In genomic region chr11:36549398-36550139, GRCm38 (mm10) we compare ENCODE assay signal across 16 mouse cellular contexts.
DNase-seq lines count a peak whose midpoint lies in the region; ATAC-seq lines count a peak whose summit lies in the region.
"Had no signal": no experiment of that assay in that cellular context is flagged by ENCODE, and none has a peak within 500 bp of the region (broad histone marks: within the 10 kb centered on the region; RNA-seq: fewer than 3 reads in every experiment).

No protein-coding gene starts in this region.

- ATAC-seq in forebrain, embryonic 15.5 days (replicated peaks), result no peak
- peak; percentile 42 for ATAC-seq in forebrain, embryonic 16.5 days
- ATAC-seq in midbrain, embryonic 11.5 days (ENCODE audit: low FRiP score), result peak; percentile 51; the same call in 1 of the 2 replicates
- ATAC-seq: inflammation-experienced regulatory T-cells, adult 6 months; Patski had no signal

- H3K4me3 ChIP-seq in forebrain, embryonic 10.5 days, result no peak overlapping the region
- no peak overlapping the region for H3K4me3 ChIP-seq in forebrain, embryonic 15.5 days
- H3K4me3 ChIP-seq in forebrain, embryonic 16.5 days (replicated peaks; ENCODE audit: low read length), result no peak overlapping the region
- no peak overlapping the region for H3K4me3 ChIP-seq in midbrain, embryonic 11.5 days (ENCODE audit: low read depth, low read length)
- H3K4me3 ChIP-seq: heart, embryonic 15.5 days had no signal

- no peak for DNase-seq in forebrain, embryonic 10.5 days (ENCODE audit: extremely low spot score, low spot score)
- DNase-seq in Muller cell, postnatal 12 days (ENCODE audit: inconsistent ontology term), result peak; percentile 9
- no peak for DNase-seq in midbrain, embryonic 11.5 days (ENCODE audit: low spot score, missing footprints)
- DNase-seq in cerebellum, postnatal 36 days, result no peak
- no peak for DNase-seq in right cerebral cortex, adult 2 months (ENCODE audit: low spot score in 2 of 2)
- no peak for DNase-seq in adrenal gland, adult (ENCODE audit: inconsistent age in 2 of 2, low spot score in 1 of 2)
- DNase-seq: cerebellum, adult 18-20 months; gastrocnemius, postnatal 14 days; left cerebral cortex, postnatal 4 days; lung, postnatal 4 days had no signal

- no peak overlapping the region for H3K4me2 ChIP-seq in forebrain, embryonic 15.5 days (replicated peaks)
- no peak overlapping the region for H3K4me2 ChIP-seq in forebrain, embryonic 16.5 days (ENCODE audit: low read length)
- no peak overlapping the region for H3K4me2 ChIP-seq in midbrain, embryonic 11.5 days
- H3K4me2 ChIP-seq: heart, embryonic 15.5 days had no signal

- peak overlapping the region; percentile 48; the same call in 1 of the 2 replicates for H3K27ac ChIP-seq in forebrain, embryonic 10.5 days
- H3K27ac ChIP-seq in forebrain, embryonic 15.5 days (replicated peaks), result no peak overlapping the region; the same call in 1 of the 2 replicates
- H3K27ac ChIP-seq in forebrain, embryonic 16.5 days (ENCODE audit: low read length), result no peak overlapping the region
- peak overlapping the region; percentile 30; the same call in 1 of the 2 replicates for H3K27ac ChIP-seq in midbrain, embryonic 11.5 days (ENCODE audit: low read depth, low read length)
- H3K27ac ChIP-seq: heart, embryonic 15.5 days; kidney, postnatal 0 days had no signal

- H3K27me3 ChIP-seq in forebrain, embryonic 10.5 days (ENCODE audit: poor library complexity, severe bottlenecking), result no peaks in the 10 kb centered on the region
- H3K27me3 ChIP-seq in forebrain, embryonic 15.5 days, result no peaks in the 10 kb centered on the region
- no peaks in the 10 kb centered on the region for H3K27me3 ChIP-seq in forebrain, embryonic 16.5 days (replicated peaks; ENCODE audit: control insufficient read depth, insufficient read depth, low read length)
- no peaks in the 10 kb centered on the region for H3K27me3 ChIP-seq in midbrain, embryonic 11.5 days (ENCODE audit: control insufficient read depth, insufficient read depth, low read length)
- H3K27me3 ChIP-seq: heart, embryonic 15.5 days had no signal

- no peaks in the 10 kb centered on the region for H3K9me3 ChIP-seq in forebrain, embryonic 10.5 days
- H3K9me3 ChIP-seq in forebrain, embryonic 15.5 days, result no peaks in the 10 kb centered on the region
- H3K9me3 ChIP-seq in forebrain, embryonic 16.5 days (ENCODE audit: control insufficient read depth, low read length), result no peaks in the 10 kb centered on the region
- H3K9me3 ChIP-seq in midbrain, embryonic 11.5 days (ENCODE audit: control insufficient read depth, low read length), result no peaks in the 10 kb centered on the region
- H3K9me3 ChIP-seq: heart, embryonic 15.5 days had no signal

- no peak overlapping the region for H3K9ac ChIP-seq in forebrain, embryonic 15.5 days (replicated peaks)
- H3K9ac ChIP-seq in forebrain, embryonic 16.5 days (replicated peaks; ENCODE audit: low read depth, low read length), result no peak overlapping the region
- 0 out of 2 replicates have a peak overlapping the region, but pooled peaks have one; percentile 20 for H3K9ac ChIP-seq in midbrain, embryonic 11.5 days (ENCODE audit: low read length)
- H3K9ac ChIP-seq: heart, embryonic 15.5 days had no signal

- WGBS in forebrain, embryonic 10.5 days, result 76% methylated on average over 11 of the region's 11 CpGs
- WGBS in forebrain, embryonic 15.5 days, result 36% methylated on average over 11 of the region's 11 CpGs
- WGBS in forebrain, embryonic 16.5 days, result 38% methylated on average over 11 of the region's 11 CpGs
- 55% methylated on average over 11 of the region's 11 CpGs for WGBS in midbrain, embryonic 11.5 days

- peaks cover 48% of the 10 kb centered on the region for H3K4me1 ChIP-seq in forebrain, embryonic 10.5 days
- H3K4me1 ChIP-seq in forebrain, embryonic 15.5 days, result peaks cover 27% of the 10 kb centered on the region
- peaks cover 18% of the 10 kb centered on the region for H3K4me1 ChIP-seq in forebrain, embryonic 16.5 days (replicated peaks; ENCODE audit: control insufficient read depth, insufficient read depth, low read length)
- peaks cover 29% of the 10 kb centered on the region for H3K4me1 ChIP-seq in midbrain, embryonic 11.5 days (ENCODE audit: control insufficient read depth, insufficient read depth, low read length)
- H3K4me1 ChIP-seq: heart, embryonic 15.5 days had no signal

- H3K36me3 ChIP-seq in forebrain, embryonic 10.5 days (replicated peaks), result no peaks in the 10 kb centered on the region
- no peaks in the 10 kb centered on the region for H3K36me3 ChIP-seq in forebrain, embryonic 15.5 days
- H3K36me3 ChIP-seq in forebrain, embryonic 16.5 days (ENCODE audit: control insufficient read depth, insufficient read depth), result no peaks in the 10 kb centered on the region
- no peaks in the 10 kb centered on the region for H3K36me3 ChIP-seq in midbrain, embryonic 11.5 days (ENCODE audit: control insufficient read depth, insufficient read depth, low read length)
- H3K36me3 ChIP-seq: heart, embryonic 15.5 days had no signal

Comparison
In these comparisons a context has a peak if more than half of its experiments do, and no peak if none do; other contexts are left out.
1. H3K27ac ChIP-seq: peak in forebrain, embryonic 10.5 days (single experiment) and midbrain, embryonic 11.5 days (single experiment); none in forebrain, embryonic 15.5 days (single experiment) and forebrain, embryonic 16.5 days (single experiment).